ENCODE assay signal across 27 mouse cellular contexts in the genomic region with DNA sequence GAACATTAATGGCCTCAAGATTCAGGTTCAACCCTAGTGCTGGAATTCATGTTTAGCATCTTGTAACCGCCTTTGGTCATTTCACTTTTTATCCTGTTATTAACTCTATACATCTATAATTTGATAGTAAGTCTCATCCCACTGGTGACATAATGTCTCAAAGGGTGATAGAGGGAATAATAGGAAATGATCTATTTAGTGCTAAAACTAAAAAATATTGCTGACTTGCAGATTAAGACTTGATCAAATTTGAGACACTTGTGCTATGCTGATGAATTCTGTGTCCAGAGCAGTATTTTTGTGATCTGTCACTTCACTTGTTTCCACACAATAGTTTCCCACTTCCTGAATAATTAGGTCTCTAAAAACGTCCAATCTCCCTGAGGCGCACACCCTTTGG. TPM values are rescaled to one million over a fixed set of nuclear protein-coding genes. Genes with fewer than 3 reads are reported as not detected.
A peak's percentile ranks its signal among the peaks of the same experiment; 100 is the strongest.
DNase-seq lines count a peak whose midpoint lies in the region; ATAC-seq and TF ChIP-seq lines count a peak whose summit lies in the region.
"Had no signal": no experiment of that assay in that cellular context is flagged by ENCODE, and none has a peak within 500 bp of the region (broad histone marks: within the 10 kb centered on the region; RNA-seq: fewer than 3 reads in every experiment).

No protein-coding gene starts in this region.

- no peak for TF ChIP-seq EP300 in MEL (IDR thresholded peaks at IDR 0.05; ENCODE audit: low read depth in 1 of 2, low read length in 2 of 2)

- DNase-seq in heart, embryonic 10.5 days (ENCODE audit: low spot score): no peak
- DNase-seq in MEL (ENCODE audit: low read depth, low spot score): no peak
- DNase-seq in spleen, postnatal 4 days (ENCODE audit: low spot score in 2 of 2): no peak
- DNase-seq in ovary, postnatal 10 days (ENCODE audit: low spot score): no peak
- DNase-seq: adrenal gland, adult 8-10 months; adrenal gland, postnatal 14 days; adrenal gland, postnatal 36 days; B cell, adult 2 months; cerebellum, adult 11-12 months; cerebellum, adult 2 months; cerebellum, adult 9-10 months; cerebellum, postnatal 10 days; cerebellum, postnatal 25 days; forebrain, postnatal 0 days had no signal

- H3K36me3 ChIP-seq in heart, embryonic 13.5 days: peaks cover 31% of the 10 kb centered on the region
- peaks cover 30% of the 10 kb centered on the region for H3K36me3 ChIP-seq in heart, embryonic 10.5 days
- H3K36me3 ChIP-seq in MEL (ENCODE audit: control insufficient read depth in 1 of 2, insufficient read depth in 2 of 2, low read length in 2 of 2) (no peaks in the 10 kb centered on the region), myocyte (ENCODE audit: control insufficient read depth, insufficient read depth) (peaks cover 44% of the 10 kb centered on the region)
- H3K36me3 ChIP-seq: forebrain, embryonic 15.5 days had no signal

- TF ChIP-seq RAD21 in MEL (IDR thresholded peaks at IDR 0.05; ENCODE audit: low read depth, low read length): no peak

- TF ChIP-seq CTCF in MEL (IDR thresholded peaks at IDR 0.05 in 2 of 3, conservative IDR thresholded peaks at IDR 0.05 in 1 of 3; ENCODE audit: control insufficient read depth in 1 of 3, insufficient read depth in 1 of 3, low read depth in 2 of 3, low read length in 3 of 3, poor library complexity in 1 of 3, severe bottlenecking in 1 of 3): no peak

- H3K27ac ChIP-seq in heart, embryonic 13.5 days (replicated peaks): 0 out of 2 replicates have a peak overlapping the region, but pooled peaks have one; percentile 16
- H3K27ac ChIP-seq in heart, embryonic 10.5 days: no peak overlapping the region
- H3K27ac ChIP-seq in MEL (ENCODE audit: control insufficient read depth, low read depth, low read length): no peak overlapping the region
- H3K27ac ChIP-seq: embryonic facial prominence, embryonic 10.5 days; embryonic facial prominence, embryonic 12.5 days; forebrain, embryonic 13.5 days; forebrain, embryonic 15.5 days had no signal

- no peak overlapping the region for H3K4me2 ChIP-seq in heart, embryonic 13.5 days
- peak overlapping the region; percentile 75 for H3K4me2 ChIP-seq in myocyte (ENCODE audit: low read depth)
- H3K4me2 ChIP-seq: embryonic facial prominence, embryonic 12.5 days; forebrain, embryonic 15.5 days had no signal

- TF ChIP-seq POLR2A in MEL (IDR thresholded peaks at IDR 0.05; ENCODE audit: control insufficient read depth in 1 of 2, insufficient read depth in 1 of 2, low read depth in 1 of 2, low read length in 2 of 2, poor library complexity in 1 of 2): no peak
- no peak for TF ChIP-seq POLR2A in myocyte (IDR thresholded peaks at IDR 0.05; ENCODE audit: insufficient read length, low read depth)

- WGBS in heart, embryonic 13.5 days: 82% methylated on average over 3 of the region's 3 CpGs
- WGBS in heart, embryonic 10.5 days: 91% methylated on average over 3 of the region's 3 CpGs

- no peaks in the 10 kb centered on the region for H3K27me3 ChIP-seq in heart, embryonic 13.5 days (replicated peaks)
- H3K27me3 ChIP-seq in heart, embryonic 10.5 days (ENCODE audit: insufficient read depth, poor library complexity, severe bottlenecking): no peaks in the 10 kb centered on the region
- H3K27me3 ChIP-seq in MEL (ENCODE audit: control insufficient read depth in 1 of 2, insufficient read depth in 2 of 2, low read length in 2 of 2) (no peaks in the 10 kb centered on the region; a peak in 1 of 4 replicates), myocyte (ENCODE audit: control insufficient read depth, insufficient read depth, insufficient read length) (no peaks in the 10 kb centered on the region)
- H3K27me3 ChIP-seq: embryonic facial prominence, embryonic 12.5 days; forebrain, embryonic 13.5 days; forebrain, embryonic 15.5 days; Patski had no signal

- H3K4me3 ChIP-seq in heart, embryonic 13.5 days: no peak overlapping the region
- no peak overlapping the region for H3K4me3 ChIP-seq in heart, embryonic 10.5 days
- H3K4me3 ChIP-seq in MEL (ENCODE audit: control insufficient read depth in 1 of 2, insufficient read depth in 1 of 2, low read depth in 2 of 2, low read length in 2 of 2) (no peak overlapping the region), myocyte (no peak overlapping the region)
- H3K4me3 ChIP-seq: embryonic facial prominence, embryonic 10.5 days; embryonic facial prominence, embryonic 12.5 days; forebrain, embryonic 13.5 days; forebrain, embryonic 15.5 days had no signal

- peaks cover 14% of the 10 kb centered on the region for H3K4me1 ChIP-seq in heart, embryonic 13.5 days
- peaks cover 10% of the 10 kb centered on the region; the same call in 1 of the 2 replicates for H3K4me1 ChIP-seq in heart, embryonic 10.5 days
- no peaks in the 10 kb centered on the region for H3K4me1 ChIP-seq in MEL (ENCODE audit: control insufficient read depth in 1 of 2, insufficient read depth in 2 of 2, low read length in 2 of 2)
- H3K4me1 ChIP-seq: embryonic facial prominence, embryonic 12.5 days had no signal

- H3K79me2 ChIP-seq in MEL (ENCODE audit: control insufficient read depth, insufficient read depth, low read length, poor library complexity): 0 out of 2 replicates have a peak, but pooled peaks cover 1% of the 10 kb centered on the region
- H3K79me2 ChIP-seq in myocyte (ENCODE audit: control insufficient read depth, insufficient read depth): peaks cover 60% of the 10 kb centered on the region

- H3ac ChIP-seq in myocyte (ENCODE audit: control insufficient read depth, insufficient read length): no peak overlapping the region

- ATAC-seq in heart, embryonic 13.5 days (ENCODE audit: extremely low read depth, insufficient number of reproducible peaks, low FRiP score, low TSS enrichment): no peak
- ATAC-seq: activated CD4-positive, CD25-positive, alpha-beta regulatory T cell, adult 4 months; CD4-positive, CD25-positive, alpha-beta regulatory T cell, adult 4 months; forebrain, embryonic 13.5 days; forebrain, embryonic 15.5 days; forebrain, postnatal 0 days had no signal

- H3K9ac ChIP-seq in heart, embryonic 13.5 days: no peak overlapping the region
- H3K9ac ChIP-seq in MEL (ENCODE audit: control insufficient read depth, low read depth, low read length, poor library complexity, severe bottlenecking): no peak overlapping the region
- H3K9ac ChIP-seq: embryonic facial prominence, embryonic 12.5 days; forebrain, embryonic 13.5 days; forebrain, embryonic 15.5 days; forebrain, postnatal 0 days had no signal

- H3K9me3 ChIP-seq in heart, embryonic 13.5 days: no peaks in the 10 kb centered on the region
- no peaks in the 10 kb centered on the region for H3K9me3 ChIP-seq in heart, embryonic 10.5 days
- no peaks in the 10 kb centered on the region for H3K9me3 ChIP-seq in MEL (replicated peaks; ENCODE audit: insufficient read depth, low read length)
- H3K9me3 ChIP-seq: embryonic facial prominence, embryonic 10.5 days; embryonic facial prominence, embryonic 12.5 days; forebrain, embryonic 13.5 days; forebrain, embryonic 15.5 days; G1E had no signal

TF ChIP-seq in MEL, 35 proteins besides CTCF, POLR2A, EP300 and RAD21:
- TF ChIP-seq POLR2AphosphoS5 (IDR thresholded peaks at IDR 0.05; ENCODE audit: borderline replicate concordance, low read depth, low read length) (no peak), ZMIZ1 (IDR thresholded peaks at IDR 0.05; ENCODE audit: low read depth, low read length) (no peak), HCFC1 (IDR thresholded peaks at IDR 0.05; ENCODE audit: low read depth, low read length) (no peak), MAFK (IDR thresholded peaks at IDR 0.05; ENCODE audit: borderline replicate concordance, low read depth, low read length) (peak; percentile 40; the same call in 1 of the 2 replicates), USF1 (IDR thresholded peaks at IDR 0.05; ENCODE audit: low read depth, low read length) (no peak), GATA1 (IDR thresholded peaks at IDR 0.05; ENCODE audit: low read depth, low read length) (no peak), UBTF (IDR thresholded peaks at IDR 0.05; ENCODE audit: borderline replicate concordance, insufficient read depth, low read depth, low read length) (no peak), RCOR1 (IDR thresholded peaks at IDR 0.05; ENCODE audit: low read depth, low read length) (no peak)

TF ChIP-seq in myocyte, 11 proteins besides CTCF, POLR2A, EP300 and RAD21:
- TF ChIP-seq MYOG (IDR thresholded peaks at IDR 0.05; ENCODE audit: control insufficient read depth in 1 of 3, insufficient read depth in 1 of 3, insufficient read length in 2 of 3, low read depth in 2 of 3) (no peak), E2F4 (IDR thresholded peaks at IDR 0.05; ENCODE audit: insufficient read depth) (no peak), TCF3 (IDR thresholded peaks at IDR 0.05; ENCODE audit: insufficient read length, low read depth) (no peak), SRF (IDR thresholded peaks at IDR 0.05; ENCODE audit: control insufficient read depth, insufficient read length, low read depth) (no peak), TCF12 (IDR thresholded peaks at IDR 0.05; ENCODE audit: insufficient read depth, poor library complexity, severe bottlenecking) (no peak)

RNA-seq across cellular contexts. Expression of a gene that starts 3.4 kb away (rescaled TPM):
- polyA plus RNA-seq in heart, embryonic 13.5 days (2015; fragmentation: Nextera tagmentation; extraction: Ambion mirVana): 12.8 and 14.0 TPM in 2 replicates
- polyA plus RNA-seq in heart, embryonic 10.5 days (2016; fragmentation: Nextera tagmentation; extraction: Ambion mirVana): 21.5 and 27.4 TPM in 2 replicates
- total RNA-seq in MEL (2012; rRNA removed): 3.2 and 4.0 TPM in 2 replicates
- polyA plus RNA-seq in MEL (2012; ENCODE audit: insufficient read depth in 1 of 2, insufficient read length in 2 of 2, low read depth in 1 of 2, low replicate concordance in 2 of 2, missing spikeins in 1 of 2): 1 to 10 TPM in 1 of 2 experiments, not detected in 1; 4.7 TPM
- polyA plus RNA-seq in myocyte (2012; fragmentation: generic; extraction: Trizol): 15.0 TPM

RNA-seq across cellular contexts. Expression of a gene that starts 32.5 kb away (rescaled TPM):
- polyA plus RNA-seq in heart, embryonic 13.5 days (2015; fragmentation: Nextera tagmentation; extraction: Ambion mirVana): not detected in 2 replicates
- polyA plus RNA-seq in heart, embryonic 10.5 days (2016; fragmentation: Nextera tagmentation; extraction: Ambion mirVana): not detected in 2 replicates
- not detected in 2 replicates for total RNA-seq in MEL (2012; rRNA removed)
- not detected for polyA plus RNA-seq in MEL (2012; ENCODE audit: insufficient read depth in 1 of 2, insufficient read length in 2 of 2, low read depth in 1 of 2, low replicate concordance in 2 of 2, missing spikeins in 1 of 2)
- polyA plus RNA-seq in myocyte (2012; fragmentation: generic; extraction: Trizol): not detected
- total RNA-seq: adrenal gland, adult 18-20 months; adrenal gland, postnatal 14 days; adrenal gland, postnatal 36 days; forebrain, postnatal 0 days; G1E had no signal
- polyA plus RNA-seq: CD4-positive, CD25-positive, alpha-beta regulatory T cell, adult 4 months; embryonic facial prominence, embryonic 10.5 days; embryonic facial prominence, embryonic 12.5 days; embryonic facial prominence, embryonic 14.5 days; forebrain, embryonic 11.5 days; forebrain, embryonic 13.5 days; forebrain, embryonic 15.5 days; G1E; Patski had no signal

RNA-seq across cellular contexts. Expression of a gene that starts 47.9 kb away (rescaled TPM):
- 17.6 and 18.5 TPM in 2 replicates for polyA plus RNA-seq in heart, embryonic 13.5 days (2015; fragmentation: Nextera tagmentation; extraction: Ambion mirVana)
- 22.9 and 27.1 TPM in 2 replicates for polyA plus RNA-seq in heart, embryonic 10.5 days (2016; fragmentation: Nextera tagmentation; extraction: Ambion mirVana)
- total RNA-seq in MEL (2012; rRNA removed): not detected in 2 replicates
- polyA plus RNA-seq in MEL (2012; ENCODE audit: insufficient read depth in 1 of 2, insufficient read length in 2 of 2, low read depth in 1 of 2, low replicate concordance in 2 of 2, missing spikeins in 1 of 2) (not detected), myocyte (2012; fragmentation: generic; extraction: Trizol) (4.6 TPM)
